Mouse (Mus musculus): ENCODE results near the gene Myh7b.
"Not testable (repeated sequence)": the region's sequence is repeated elsewhere in the genome, so short reads cannot be mapped to it uniquely, and the experiment has no call there.

Myh7b gene

DNA sequence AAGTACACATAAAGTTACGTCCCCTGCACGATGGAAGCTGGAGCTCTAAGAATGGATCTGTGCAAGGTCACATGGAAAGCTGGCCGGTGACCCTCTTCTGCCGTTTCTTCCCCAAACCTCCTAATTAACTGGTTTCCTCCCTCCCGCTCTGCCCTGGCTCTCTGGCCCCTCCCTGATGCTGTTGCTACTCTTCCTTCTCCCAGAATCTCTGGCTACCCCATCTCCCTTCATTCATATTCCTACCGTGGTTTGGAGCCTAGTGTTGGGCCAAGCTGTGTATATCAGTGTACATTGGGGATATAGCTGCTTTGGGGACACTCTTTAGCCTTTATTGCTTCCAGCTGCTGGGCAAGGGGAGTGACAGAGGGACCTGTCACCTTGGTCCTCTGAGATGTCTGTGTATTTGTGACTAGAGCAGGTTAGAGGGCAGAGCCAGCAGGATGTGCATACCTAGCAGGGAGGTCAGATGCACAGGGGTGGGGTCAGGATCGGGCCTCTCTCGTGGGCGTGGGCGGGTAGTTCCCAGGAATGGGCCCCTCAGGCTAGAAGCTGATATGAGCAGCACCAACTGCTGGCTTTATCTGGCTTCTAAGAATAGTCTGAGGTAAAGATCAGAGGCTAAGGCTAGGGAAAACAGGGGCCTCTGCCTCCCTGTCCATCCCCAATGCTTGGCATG lies 6.3 kb upstream of the Myh7b start:
- no peak for DNase-seq

DNA sequence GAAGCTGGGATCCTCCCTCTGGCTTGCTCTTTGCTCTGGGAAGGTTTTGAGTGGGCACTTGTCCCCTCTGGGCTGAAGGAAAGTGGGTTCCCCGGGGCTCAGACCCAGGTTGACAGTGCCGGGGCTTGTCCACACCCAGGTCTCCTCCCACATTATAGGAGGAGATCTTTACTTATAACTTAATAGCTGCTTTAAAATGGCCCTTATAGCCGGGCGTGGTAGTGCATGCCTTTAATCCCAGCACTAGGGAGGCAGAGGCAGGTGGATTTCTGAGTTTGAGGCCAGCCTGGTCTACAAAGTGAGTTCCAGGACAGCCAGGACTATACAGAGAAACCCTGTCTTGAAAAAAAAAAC lies 5.8 kb upstream of the Myh7b start:
- DNase-seq = not testable (repeated sequence)

DNA sequence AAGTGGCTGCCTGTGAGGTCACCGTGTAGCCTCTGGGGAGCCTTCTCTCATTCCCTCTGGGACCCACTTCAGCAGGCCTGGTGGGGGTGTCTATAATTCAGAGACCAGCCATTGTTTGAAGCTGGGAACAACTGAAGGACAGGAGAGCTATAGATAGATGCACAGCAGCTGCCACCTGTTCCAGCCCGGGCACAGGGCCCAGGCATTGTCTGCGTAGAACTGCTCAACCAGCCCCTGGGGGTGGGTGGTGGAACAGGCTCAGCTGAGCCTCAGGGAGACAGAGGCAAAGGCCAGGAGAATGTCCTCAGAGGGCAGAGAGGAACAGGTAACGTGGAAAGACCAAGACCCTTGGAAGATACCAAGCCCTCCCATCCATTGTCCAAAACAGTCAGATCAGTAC lies 4.7 kb upstream of the Myh7b start:
- DNase-seq = no peak

DNA sequence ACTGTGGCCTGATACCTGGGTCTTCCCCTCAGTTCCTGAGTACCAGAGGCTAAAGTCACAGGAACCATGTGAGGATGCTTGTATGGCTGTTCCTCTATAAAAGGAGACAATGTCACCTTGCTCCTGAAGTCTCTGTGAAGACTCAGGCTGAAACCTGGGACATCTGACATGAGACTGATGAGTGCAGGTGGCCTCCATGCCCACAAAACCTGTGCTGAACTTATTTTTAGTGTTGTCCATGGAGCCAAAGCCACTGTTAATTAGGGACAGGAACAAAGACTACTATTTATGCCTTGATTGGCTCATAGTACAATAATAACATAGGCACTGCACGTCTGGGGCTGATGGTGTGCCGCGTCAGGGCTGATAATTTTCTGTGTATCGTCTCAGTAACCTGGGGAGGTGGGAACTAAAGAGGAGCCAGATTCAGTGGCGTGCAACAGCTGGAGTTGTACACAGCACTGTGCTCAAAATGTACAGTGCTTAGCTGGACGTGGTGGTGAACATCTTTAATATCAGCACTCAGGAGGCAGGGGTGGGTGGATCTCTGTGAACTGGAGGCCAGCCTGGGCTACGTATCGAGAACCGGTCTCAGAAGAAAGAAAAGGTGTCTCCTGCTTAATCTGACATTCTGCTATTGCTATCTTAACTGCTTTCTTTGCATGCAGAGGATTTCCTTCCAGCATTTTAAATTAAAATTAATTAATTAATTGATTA lies 980 bp downstream of the Myh7b start:
- no peak for DNase-seq

DNA sequence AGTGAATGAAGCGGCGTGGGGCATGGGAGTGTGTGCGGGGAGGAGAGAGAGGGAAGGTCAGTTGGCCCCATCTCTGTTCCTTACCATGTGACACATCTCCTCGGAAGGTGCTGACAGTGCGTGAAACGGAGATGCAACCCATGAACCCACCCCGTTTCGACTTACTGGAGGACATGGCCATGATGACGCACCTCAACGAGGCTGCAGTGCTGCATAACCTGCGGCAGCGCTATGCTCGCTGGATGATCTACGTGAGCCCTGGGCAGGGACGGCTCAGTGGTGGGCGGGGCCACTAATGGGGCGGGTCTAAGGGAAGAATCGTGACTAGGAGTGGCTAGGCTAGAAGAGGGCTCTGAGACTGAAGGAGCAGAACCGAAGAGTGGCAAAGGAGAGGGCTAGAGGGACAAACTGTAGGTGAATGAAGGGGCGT lies 2.3 kb downstream of the Myh7b start:
- peak; percentile 74 to 80 for DNase-seq

DNA sequence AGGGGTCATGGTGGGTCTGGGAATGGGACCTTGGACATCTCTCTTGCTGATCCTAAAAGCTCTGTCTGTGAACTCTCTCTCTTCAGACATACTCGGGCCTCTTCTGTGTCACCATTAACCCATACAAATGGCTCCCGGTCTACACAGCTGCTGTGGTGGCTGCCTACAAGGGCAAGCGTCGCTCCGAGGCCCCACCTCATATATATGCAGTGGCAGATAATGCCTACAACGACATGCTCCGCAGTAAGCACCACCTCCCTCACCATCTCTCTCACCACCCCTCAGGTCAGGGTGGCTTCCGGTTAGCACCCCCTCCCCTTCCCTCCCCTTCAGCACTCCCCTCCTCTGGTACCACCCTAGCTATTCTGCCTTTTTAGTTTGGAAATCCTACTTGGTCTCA lies 2.9 kb downstream of the Myh7b start:
- no peak for DNase-seq

DNA sequence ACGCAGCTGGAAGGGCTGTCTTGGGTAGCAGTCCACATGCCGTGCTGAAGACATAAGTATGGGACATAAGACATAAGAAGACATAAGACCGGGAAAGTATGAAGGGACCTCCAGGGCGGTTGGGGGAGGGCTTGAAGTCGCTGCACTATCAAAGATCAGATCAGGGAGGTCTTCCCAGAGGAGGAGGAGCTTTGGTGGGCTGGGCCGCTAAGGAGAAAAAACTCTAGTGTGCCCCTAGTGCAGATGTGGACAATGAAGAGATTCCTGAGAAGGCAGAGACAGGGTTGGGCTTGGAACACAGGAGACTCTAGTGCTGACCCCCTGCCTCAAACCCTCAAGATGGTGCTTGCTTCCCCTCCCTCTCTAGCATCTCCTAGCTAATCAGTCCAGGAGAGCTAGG lies 6.0 kb downstream of the Myh7b start:
- no peak for DNase-seq

DNA sequence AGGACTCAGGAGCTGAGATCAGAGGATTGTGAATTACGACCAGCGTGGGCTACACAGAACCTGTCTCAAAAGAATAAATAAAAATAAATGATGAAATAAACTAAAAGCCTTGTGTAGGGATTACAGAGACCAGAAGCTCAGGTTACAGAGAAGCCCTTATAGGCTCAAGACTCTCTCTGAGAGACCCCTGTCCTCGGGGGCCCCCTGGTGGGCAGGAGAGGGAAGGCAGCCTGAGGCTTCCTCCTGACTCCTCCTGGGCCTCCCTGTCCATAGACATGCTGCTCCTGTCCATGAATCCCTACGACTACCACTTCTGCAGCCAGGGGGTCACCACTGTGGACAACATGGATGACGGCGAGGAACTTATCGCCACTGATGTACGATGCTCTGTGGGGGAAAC lies 8.8 kb downstream of the Myh7b start:
- DNase-seq = peak; percentile 84 to 91

DNA sequence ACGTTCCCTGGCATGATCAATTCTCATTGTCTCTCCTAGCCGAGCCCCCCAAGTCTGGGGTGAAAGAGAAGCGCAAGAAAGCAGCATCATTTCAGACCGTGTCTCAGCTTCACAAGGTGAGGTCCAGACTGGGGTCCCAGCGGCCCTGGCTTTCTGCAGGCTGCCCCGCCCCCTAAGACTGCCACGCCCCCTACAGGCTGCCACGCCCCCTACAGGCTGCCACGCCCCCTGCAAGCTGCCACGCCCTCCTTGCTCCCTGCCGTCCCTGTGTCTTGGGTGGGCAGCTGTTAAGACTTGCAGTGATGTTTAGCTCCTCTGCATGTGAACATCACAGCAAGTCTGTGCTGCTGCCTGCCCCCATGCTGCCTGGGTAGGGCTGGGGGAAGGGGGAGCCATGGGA lies 11.6 kb downstream of the Myh7b start:
- DNase-seq = no peak

DNA sequence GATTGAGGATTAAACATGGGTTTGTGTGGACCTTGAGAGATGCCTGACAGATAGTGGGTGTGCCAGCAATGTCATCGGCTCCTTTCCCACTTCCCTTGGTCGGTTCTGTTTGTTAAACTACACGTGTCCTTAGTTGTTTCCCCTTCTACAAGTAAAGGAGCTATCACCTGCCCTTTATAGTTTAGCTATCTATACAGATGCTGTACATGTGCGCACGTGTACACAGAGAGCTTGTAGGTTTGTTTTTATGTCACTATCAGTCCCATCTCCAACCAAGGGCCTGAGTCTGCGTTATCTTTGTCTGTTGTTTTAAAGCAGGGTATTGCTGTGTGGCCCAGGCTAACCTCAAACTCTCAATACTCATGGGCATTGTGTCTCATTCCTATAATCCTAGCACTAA lies 13.0 kb downstream of the Myh7b start:
- DNase-seq = no peak

DNA sequence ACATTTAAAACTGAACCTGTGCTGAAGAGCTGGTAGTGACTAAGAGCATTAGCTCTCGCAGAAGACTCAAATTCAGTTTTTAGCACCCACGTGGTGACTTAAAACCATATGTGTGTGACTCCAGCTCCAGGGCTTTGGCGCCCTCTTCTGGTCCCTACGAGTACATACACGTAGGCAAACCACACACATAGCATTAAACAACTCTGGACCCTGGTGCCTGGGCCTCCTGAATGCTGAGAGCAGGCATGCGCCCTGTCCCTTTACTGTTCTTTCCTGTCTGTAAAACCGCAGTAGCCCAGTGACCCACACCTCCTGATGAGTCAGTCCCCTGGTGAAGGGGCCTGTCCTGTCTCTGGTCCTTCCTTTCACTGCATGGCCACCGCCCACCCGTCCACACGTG lies 13.7 kb downstream of the Myh7b start:
- peak in 1 of 2 experiments; percentile 43 for DNase-seq

DNA sequence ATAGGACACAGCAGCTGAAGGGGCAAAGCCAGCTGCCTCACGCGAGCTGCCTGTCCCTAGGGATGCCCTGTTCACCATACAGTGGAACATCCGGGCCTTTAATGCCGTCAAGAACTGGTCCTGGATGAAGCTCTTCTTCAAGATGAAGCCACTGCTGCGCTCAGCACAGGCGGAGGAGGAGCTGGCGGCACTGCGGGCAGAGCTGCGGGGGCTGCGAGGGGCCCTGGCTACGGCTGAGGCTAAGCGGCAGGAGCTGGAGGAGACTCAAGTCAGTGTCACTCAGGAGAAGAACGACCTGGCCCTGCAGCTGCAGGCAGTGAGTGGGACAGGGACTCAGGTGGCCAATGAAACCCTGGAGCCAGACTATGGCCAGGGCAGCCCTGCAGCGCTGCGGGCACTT lies 15.3 kb downstream of the Myh7b start:
- DNase-seq = no peak

DNA sequence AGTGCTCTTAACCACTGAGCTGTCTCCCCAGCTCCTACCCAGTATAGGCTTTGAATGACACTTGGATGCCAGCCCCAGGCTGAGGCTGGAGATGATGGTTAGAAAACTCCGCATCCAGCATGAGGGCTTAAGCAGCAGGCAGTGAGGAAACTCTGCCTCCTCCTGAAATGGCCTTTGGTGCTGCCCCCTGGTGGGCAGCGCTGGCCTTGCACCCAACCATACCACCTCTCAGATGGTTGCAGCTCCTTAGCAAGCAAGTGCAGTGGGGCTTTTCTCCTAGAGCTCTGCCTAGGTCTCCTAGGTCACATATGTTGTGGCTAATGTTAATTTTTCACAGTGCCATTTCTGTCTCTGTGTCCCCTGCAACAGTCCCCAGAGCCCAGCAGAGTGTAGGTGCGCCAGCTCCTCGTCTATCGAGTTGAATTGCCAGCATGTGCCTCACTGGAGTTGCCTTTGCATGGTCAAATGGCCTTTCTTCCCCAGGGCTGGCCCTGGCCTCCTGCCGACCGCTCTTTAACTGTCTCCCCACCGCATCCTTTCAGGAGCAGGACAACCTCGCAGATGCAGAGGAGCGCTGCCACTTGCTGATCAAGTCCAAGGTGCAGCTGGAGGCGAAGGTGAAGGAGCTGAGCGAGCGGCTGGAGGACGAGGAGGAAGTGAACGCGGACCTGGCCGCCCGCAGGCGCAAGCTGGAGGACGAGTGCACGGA lies 16.2 kb downstream of the Myh7b start:
- peak; percentile 75 to 80 for DNase-seq

DNA sequence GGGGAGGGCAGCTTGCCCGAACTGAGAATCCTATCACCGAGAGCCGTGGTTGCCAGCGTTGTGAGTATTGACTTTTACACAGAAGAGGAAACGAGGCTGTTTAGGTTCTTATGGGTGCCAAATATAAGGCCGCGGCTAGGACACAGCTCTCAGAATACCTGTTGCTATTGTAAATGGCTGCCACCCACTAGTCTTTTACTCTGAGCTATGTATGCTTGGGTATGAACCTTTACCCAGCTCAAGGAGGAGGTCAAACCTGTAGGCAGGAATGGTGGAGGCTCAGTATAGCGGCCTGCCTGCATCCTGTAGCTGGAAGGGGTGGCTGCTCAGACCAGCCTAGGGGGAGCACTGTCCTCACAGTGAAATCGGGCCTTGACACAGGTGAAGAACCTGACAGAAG lies 17.1 kb downstream of the Myh7b start:
- DNase-seq = no peak

DNA sequence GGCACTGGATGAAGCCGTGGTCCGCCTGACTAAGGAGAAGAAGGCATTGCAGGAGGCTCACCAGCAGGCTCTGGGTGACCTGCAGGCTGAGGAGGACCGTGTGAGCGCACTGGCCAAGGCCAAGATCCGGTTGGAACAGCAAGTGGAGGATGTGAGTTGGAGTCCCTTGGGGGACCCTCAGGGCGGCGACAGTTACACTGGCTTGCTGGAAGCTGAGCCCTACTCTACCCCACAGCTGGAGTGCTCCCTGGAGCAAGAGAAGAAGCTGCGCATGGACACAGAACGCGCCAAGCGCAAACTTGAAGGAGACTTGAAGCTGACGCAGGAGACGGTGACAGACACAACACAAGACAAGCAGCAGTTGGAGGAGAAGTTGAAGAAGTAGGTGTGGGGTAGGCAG lies 17.5 kb downstream of the Myh7b start:
- no peak for DNase-seq

DNA sequence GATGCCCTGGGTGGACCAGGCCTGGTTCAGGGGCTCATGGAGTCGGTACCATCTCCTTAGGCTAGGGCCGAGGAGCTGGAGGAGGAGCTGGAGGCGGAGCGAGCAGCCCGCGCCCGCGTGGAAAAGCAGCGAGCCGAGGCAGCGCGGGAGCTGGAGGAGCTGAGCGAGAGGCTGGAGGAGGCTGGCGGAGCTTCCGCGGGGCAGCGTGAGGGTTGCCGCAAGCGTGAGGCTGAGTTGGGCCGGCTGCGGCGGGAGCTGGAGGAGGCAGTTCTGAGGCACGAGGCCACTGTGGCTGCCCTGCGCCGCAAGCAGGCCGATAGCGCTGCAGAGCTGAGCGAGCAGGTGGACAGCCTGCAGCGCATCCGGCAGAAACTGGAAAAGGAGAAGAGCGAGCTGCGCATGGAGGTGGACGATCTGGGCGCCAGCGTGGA lies 18.2 kb downstream of the Myh7b start:
- DNase-seq = peak; percentile 43 to 57

DNA sequence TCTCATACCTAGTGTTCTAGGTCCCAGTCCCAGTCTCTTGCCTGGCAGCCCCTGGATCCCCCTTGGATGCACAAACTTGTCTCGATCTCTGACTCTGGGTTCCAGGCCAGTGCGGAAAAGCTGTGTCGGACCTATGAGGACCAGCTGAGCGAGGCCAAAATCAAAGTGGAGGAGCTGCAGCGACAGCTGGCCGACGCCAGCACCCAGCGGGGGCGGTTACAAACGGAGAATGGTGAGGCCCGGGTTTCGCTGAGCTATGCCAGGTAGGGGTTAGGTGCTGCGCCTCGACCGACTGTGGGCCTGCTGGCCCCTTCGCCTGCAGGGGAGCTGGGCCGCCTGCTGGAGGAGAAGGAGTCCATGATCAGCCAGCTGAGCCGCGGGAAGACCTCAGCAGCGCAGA lies 19.1 kb downstream of the Myh7b start:
- DNase-seq = no peak

DNA sequence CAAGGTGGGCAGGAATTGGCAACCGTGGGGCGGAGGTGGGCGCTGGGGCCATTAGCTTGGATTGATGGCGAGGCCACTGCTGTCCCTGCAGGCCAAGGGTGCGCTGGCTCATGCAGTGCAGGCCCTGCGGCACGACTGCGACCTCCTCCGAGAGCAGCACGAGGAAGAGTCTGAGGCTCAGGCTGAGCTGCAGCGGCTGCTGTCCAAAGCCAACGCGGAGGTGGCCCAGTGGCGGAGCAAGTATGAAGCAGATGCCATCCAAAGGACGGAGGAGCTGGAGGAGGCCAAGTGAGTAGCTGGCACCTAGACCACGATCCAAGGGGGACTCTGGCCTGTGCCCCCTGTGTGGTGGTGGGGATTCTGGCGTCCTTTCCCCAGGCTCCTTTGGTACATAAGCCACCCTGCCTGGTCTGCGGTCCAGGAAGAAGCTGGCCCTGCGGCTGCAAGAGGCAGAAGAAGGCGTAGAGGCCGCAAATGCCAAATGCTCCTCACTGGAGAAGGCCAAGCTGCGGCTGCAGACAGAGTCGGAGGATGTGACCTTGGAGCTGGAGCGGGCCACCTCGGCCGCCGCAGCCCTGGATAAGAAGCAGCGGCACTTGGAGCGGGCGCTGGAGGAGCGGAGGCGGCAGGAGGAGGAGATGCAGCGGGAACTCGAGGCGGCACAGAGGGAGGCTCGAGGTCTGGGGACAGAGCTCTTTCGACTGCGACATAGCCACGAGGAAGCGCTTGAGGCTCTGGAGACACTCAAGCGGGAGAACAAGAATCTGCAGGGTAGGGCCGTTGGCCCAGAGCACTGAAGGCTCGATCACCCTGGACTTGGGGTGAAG lies 19.8 kb downstream of the Myh7b start:
- peak in 1 of 2 experiments; percentile 45 for DNase-seq

DNA sequence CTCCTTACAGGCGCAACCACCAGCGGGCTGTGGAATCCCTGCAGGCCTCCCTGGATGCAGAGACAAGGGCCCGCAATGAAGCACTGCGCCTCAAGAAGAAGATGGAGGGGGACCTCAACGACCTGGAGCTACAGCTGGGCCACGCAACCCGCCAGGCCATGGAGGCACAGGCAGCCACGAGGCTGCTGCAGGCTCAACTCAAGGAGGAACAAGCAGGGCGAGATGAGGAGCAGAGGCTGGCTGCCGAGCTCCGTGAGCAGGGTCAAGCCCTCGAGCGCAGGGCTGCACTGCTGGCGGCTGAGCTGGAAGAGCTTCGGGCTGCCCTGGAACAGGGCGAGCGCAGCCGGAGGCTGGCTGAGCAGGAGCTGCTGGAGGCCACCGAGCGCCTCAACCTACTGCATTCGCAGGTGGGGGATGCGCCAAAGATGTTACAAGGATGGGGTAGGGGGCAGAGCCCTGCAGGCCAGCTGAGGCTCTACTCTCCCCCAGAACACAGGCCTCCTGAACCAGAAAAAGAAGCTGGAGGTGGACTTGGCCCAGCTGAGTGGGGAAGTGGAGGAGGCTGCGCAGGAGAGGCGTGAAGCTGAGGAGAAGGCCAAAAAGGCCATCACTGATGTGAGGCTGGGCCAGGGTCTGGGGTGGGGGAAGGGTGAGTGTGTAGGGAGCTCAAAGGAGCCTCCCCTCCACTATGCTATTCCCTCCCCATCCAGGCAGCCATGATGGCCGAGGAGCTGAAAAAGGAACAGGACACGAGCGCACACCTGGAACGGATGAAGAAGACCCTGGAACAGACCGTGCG lies 21.3 kb downstream of the Myh7b start:
- DNase-seq = no peak

DNA sequence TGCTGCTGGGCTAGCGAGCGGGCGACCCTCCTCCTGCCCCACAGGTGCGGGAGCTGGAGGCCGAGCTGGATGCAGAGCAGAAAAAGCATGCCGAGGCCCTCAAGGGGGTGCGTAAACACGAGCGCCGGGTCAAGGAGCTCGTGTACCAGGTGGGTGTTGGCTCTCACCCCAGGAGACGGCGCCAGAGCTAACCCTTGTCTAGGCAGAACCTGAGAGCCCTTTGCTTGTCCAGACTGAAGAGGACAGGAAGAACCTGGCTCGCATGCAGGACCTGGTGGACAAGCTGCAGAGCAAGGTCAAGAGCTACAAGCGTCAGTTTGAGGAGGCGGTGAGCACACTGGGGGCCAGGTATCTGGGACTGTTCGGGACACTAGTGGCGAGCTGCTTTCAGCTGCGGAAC lies 22.1 kb downstream of the Myh7b start:
- DNase-seq = peak; percentile 45 to 81

DNA sequence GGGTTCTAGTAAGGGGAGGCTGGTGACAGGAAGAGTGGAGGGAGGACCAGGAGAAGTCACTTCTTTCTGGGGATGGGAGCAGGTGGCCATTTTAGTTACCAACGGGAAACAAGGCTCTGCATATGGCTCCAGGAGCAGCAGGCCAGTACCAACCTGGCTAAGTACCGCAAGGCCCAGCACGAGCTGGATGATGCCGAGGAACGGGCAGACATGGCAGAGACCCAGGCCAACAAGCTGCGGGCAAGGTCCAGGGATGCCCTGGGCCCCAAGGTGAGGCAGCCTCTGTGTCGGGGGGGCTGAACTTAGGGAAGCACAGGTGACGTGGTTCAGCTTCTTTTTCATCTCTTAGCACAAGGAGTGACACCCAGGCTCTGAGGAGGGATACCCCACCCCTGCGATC lies 22.7 kb downstream of the Myh7b start:
- no peak for DNase-seq

DNA sequence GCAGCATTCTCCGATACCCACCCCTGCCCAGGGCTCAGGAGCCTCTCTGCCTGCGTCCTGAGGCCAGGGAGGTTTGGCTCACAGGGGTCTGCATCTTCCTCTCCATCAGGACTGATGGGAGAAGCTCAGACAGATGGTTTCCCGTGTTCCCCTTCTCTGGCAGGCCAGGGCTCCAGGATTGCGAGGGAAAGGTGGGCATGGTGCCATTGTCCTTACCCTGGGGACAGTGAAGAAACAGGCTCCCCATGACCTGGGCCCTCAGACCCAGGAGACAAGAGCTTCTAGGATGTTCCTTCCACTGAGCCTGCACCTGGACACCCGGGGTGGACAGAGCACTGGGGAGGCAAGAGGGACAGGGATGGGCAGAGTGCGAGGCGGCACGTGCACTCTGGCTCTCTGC lies 23.6 kb downstream of the Myh7b start:
- no peak for DNase-seq
